Mouse (Mus musculus) liver, adult 2 months (tissue): ENCODE measurements around the gene Itpk1.

Source experiments
- CTCF ChIP-seq: fragments of 200-500 bp; IDR thresholded peaks from 2 replicates; pipeline ENCODE4 v1.5.1; 2011; ENCODE audit warnings: low read depth, low read length, control low read depth
- POLR2A ChIP-seq: fragments of 200-500 bp; IDR thresholded peaks from 2 replicates; pipeline ENCODE4 v1.6.1; 2011; ENCODE audit warnings: low read length, control low read depth; ENCODE audit not compliant: insufficient read depth; ENCODE audit errors: extremely low read depth

- TF ChIP-seq CTCF (no peak), POLR2A (no peak)
Observed at GRCm38 (mm10) chr12:102571666-102572065, 133.1 kb downstream of the Itpk1 start.
